Mouse (Mus musculus) testis, postnatal 14 days (tissue): ENCODE measurements around the gene Acsbg1.
"Not testable (repeated sequence)": the region's sequence is repeated elsewhere in the genome, so short reads cannot be mapped to it uniquely, and the experiment has no call there.

Source experiments
- DNase-seq: peaks from one replicate; pipeline ENCODE4 v3.0.0; 2021; ENCODE audit warnings: low spot score

The Acsbg1 gene

GRCm38 (mm10) chr9:54661605-54662377, at the start of gene Acsbg1:
Gene Acsbg1 (minus strand): TSS chr9:54661870.
- DNase-seq: peak; percentile 67

- no peak for DNase-seq
Measured at GRCm38 (mm10) chr9:54708085-54708484, 46.4 kb upstream of the Acsbg1 start.

GRCm38 (mm10) chr9:54707288-54707999, 45.8 kb upstream of the Acsbg1 start:
- no peak for DNase-seq

- peak; percentile 16 for DNase-seq
Measured at GRCm38 (mm10) chr9:54705561-54705960, 43.9 kb upstream of the Acsbg1 start.

GRCm38 (mm10) chr9:54704361-54704760, 42.7 kb upstream of the Acsbg1 start:
- no peak for DNase-seq

- peak; percentile 34 for DNase-seq
Measured at GRCm38 (mm10) chr9:54702581-54702980, 40.9 kb upstream of the Acsbg1 start.

- no peak for DNase-seq
Measured at GRCm38 (mm10) chr9:54700746-54701145, 39.1 kb upstream of the Acsbg1 start.

GRCm38 (mm10) chr9:54700174-54700475, 38.5 kb upstream of the Acsbg1 start:
- DNase-seq: no peak

GRCm38 (mm10) chr9:54699345-54700173, 37.9 kb upstream of the Acsbg1 start:
- DNase-seq: peak; percentile 68

- no peak for DNase-seq
Measured at GRCm38 (mm10) chr9:54699087-54699344, 37.3 kb upstream of the Acsbg1 start.

- no peak for DNase-seq
Measured at GRCm38 (mm10) chr9:54698318-54699086, 36.8 kb upstream of the Acsbg1 start, which contains the start of gene Dnaja4. Gene Dnaja4 (plus strand): TSS chr9:54698873.

- not testable (repeated sequence) for DNase-seq
Measured at GRCm38 (mm10) chr9:54691241-54691805, 29.7 kb upstream of the Acsbg1 start.

- DNase-seq: not testable (repeated sequence)
Measured at GRCm38 (mm10) chr9:54690697-54691096, 29.0 kb upstream of the Acsbg1 start.

GRCm38 (mm10) chr9:54689446-54689845, 27.8 kb upstream of the Acsbg1 start:
- no peak for DNase-seq

- DNase-seq: peak; percentile 59
Measured at GRCm38 (mm10) chr9:54687246-54688236, 25.9 kb upstream of the Acsbg1 start.

GRCm38 (mm10) chr9:54683814-54684605, 22.3 kb upstream of the Acsbg1 start:
- no peak for DNase-seq

- DNase-seq: no peak
Measured at GRCm38 (mm10) chr9:54682846-54683245, 21.2 kb upstream of the Acsbg1 start.

GRCm38 (mm10) chr9:54676531-54676986, 14.9 kb upstream of the Acsbg1 start:
- peak; percentile 66 for DNase-seq

GRCm38 (mm10) chr9:54673887-54674286, 12.2 kb upstream of the Acsbg1 start:
- no peak for DNase-seq
